Mouse (Mus musculus) lung, embryonic 16.5 days (tissue): Measurements from ENCODE around the gene Usp19. TPM values are rescaled to one million over a fixed set of nuclear protein-coding genes. Genes with fewer than 3 reads are reported as not detected.

Source experiments
- ATAC-seq: fragments of 200-750 bp; cut with Nextera tagmentation; 2 replicates; pipeline ENCODE4 v1.8.0; 2017; ENCODE audit warnings: low read depth, mild to moderate bottlenecking, moderate library complexity
- H3K27ac ChIP-seq: fragments of 300-500 bp; sonication (generic); 2 replicates; pipeline ENCODE4 v1.5.1; 2014; ENCODE audit warnings: mild to moderate bottlenecking, control low read depth, low read length
- H3K27me3 ChIP-seq: fragments of 300-500 bp; sonication (generic); 2 replicates; pipeline ENCODE4 v1.6.1; 2014; ENCODE audit warnings: low read depth, low read length, mixed read lengths; ENCODE audit not compliant: control insufficient read depth, insufficient read depth
- H3K36me3 ChIP-seq: fragments of 300-500 bp; sonication (generic); 2 replicates; pipeline ENCODE4 v1.6.1; 2014; ENCODE audit warnings: low read length; ENCODE audit not compliant: control insufficient read depth, insufficient read depth
- H3K4me1 ChIP-seq: fragments of 300-500 bp; sonication (generic); replicated peaks from 2 replicates; pipeline ENCODE4 v1.6.1; 2014; ENCODE audit warnings: low read length, mixed read lengths; ENCODE audit not compliant: control insufficient read depth, insufficient read depth
- H3K4me2 ChIP-seq: fragments of 300-500 bp; sonication (generic); 2 replicates; pipeline ENCODE4 v1.6.1; 2014; ENCODE audit warnings: low read depth, low read length, control low read depth
- H3K4me3 ChIP-seq: fragments of 300-500 bp; sonication (generic); 2 replicates; pipeline ENCODE4 v1.5.1; 2014; ENCODE audit warnings: mild to moderate bottlenecking, low read length, control low read depth
- H3K9ac ChIP-seq: fragments of 300-500 bp; sonication (generic); 2 replicates; pipeline ENCODE4 v1.6.1; 2014; ENCODE audit warnings: low read length, control low read depth
- H3K9me3 ChIP-seq: fragments of 300-500 bp; sonication (generic); 2 replicates; pipeline ENCODE4 v1.6.1; 2016; ENCODE audit warnings: low read length; ENCODE audit not compliant: control insufficient read depth
- WGBS: fragments of 180-500 bp; shearing (Covaris S2); extraction: QIAGEN DNeasy Blood & Tissue Kit; methylation state at CpG from one replicate; pipeline ENCODE4 v1.1.7; 2014; 5-methylcytosine and 5-hydroxymethylcytosine counted together
- polyA plus RNA-seq: library from polyadenylated mRNA; unstranded; fragments of >200 nt; fragmentation: Nextera tagmentation; extraction: Ambion mirVana; gene quantifications from 2 replicates; pipeline ENCODE4 v1.2.1, GENCODE M21; 2015

Gene Usp19
- polyA plus RNA-seq, 1 experiment from 2014 or later, result 59.1 TPM

GRCm38 (mm10) chr9:108452911-108453310 lies 37.5 kb upstream of the Usp19 start:
- H3K4me3 ChIP-seq, result peak overlapping the region; percentile 63
- H3K36me3 ChIP-seq, result peaks cover 4% of the 10 kb centered on the region
- peak; percentile 9; the same call in 1 of the 2 replicates for ATAC-seq
- no peaks in the 10 kb centered on the region for H3K9me3 ChIP-seq
- H3K27me3 ChIP-seq, result no peaks in the 10 kb centered on the region
- H3K4me1 ChIP-seq, result peaks cover 28% of the 10 kb centered on the region
- WGBS, result 38% methylated on average over 6 of the region's 6 CpGs
- peak overlapping the region; percentile 77; the same call in 1 of the 2 replicates for H3K27ac ChIP-seq
- peak overlapping the region; percentile 88 for H3K4me2 ChIP-seq
- H3K9ac ChIP-seq, result peak overlapping the region; percentile 77

- no peaks in the 10 kb centered on the region for H3K27me3 ChIP-seq
- no peak for ATAC-seq
- no peaks in the 10 kb centered on the region for H3K9me3 ChIP-seq
- H3K27ac ChIP-seq, result 0 out of 2 replicates have a peak overlapping the region, but pooled peaks have one; percentile 10
- H3K4me3 ChIP-seq, result no peak overlapping the region; the same call in 1 of the 2 replicates
- peaks cover 1% of the 10 kb centered on the region for H3K36me3 ChIP-seq
- H3K9ac ChIP-seq, result no peak overlapping the region; the same call in 1 of the 2 replicates
- peak overlapping the region; percentile 88 for H3K4me2 ChIP-seq
- peaks cover 28% of the 10 kb centered on the region for H3K4me1 ChIP-seq
- WGBS, result 68% methylated on average over 4 of the region's 4 CpGs
These were observed 36.9 kb upstream of the Usp19 start for GRCm38 (mm10) chr9:108453458-108453857.

- H3K36me3 ChIP-seq, result peaks cover 2% of the 10 kb centered on the region; the same call in 1 of the 2 replicates
- ATAC-seq, result no peak
- 83% methylated on average over 6 of the region's 6 CpGs for WGBS
These were observed 36.0 kb upstream of the Usp19 start for GRCm38 (mm10) chr9:108454429-108454828.

GRCm38 (mm10) chr9:108455747-108456571 lies 34.4 kb upstream of the Usp19 start:
- 63% methylated on average over 12 of the region's 12 CpGs for WGBS
- H3K4me3 ChIP-seq, result no peak overlapping the region
- no peak overlapping the region for H3K27ac ChIP-seq
- no peak overlapping the region for H3K4me2 ChIP-seq
- H3K9ac ChIP-seq, result no peak overlapping the region
- H3K27me3 ChIP-seq, result no peaks in the 10 kb centered on the region
- H3K4me1 ChIP-seq, result peaks cover 17% of the 10 kb centered on the region
- ATAC-seq, result no peak
- H3K9me3 ChIP-seq, result no peaks in the 10 kb centered on the region
- H3K36me3 ChIP-seq, result peaks cover 2% of the 10 kb centered on the region; the same call in 1 of the 2 replicates

More at GRCm38 (mm10) chr9:108454429-108454828, 36.0 kb upstream of the Usp19 start:
- Histone ChIP-seq H3K4me1 (peaks cover 27% of the 10 kb centered on the region), H3K27me3 (no peaks in the 10 kb centered on the region), H3K4me3 (no peak overlapping the region), H3K9me3 (no peaks in the 10 kb centered on the region), H3K9ac (no peak overlapping the region), H3K4me2 (no peak overlapping the region), H3K27ac (no peak overlapping the region)

- no peak overlapping the region for H3K9ac ChIP-seq
- ATAC-seq, result no peak
- 84% methylated on average over 10 of the region's 10 CpGs for WGBS
- no peaks in the 10 kb centered on the region for H3K9me3 ChIP-seq
- H3K4me2 ChIP-seq, result no peak overlapping the region
- H3K4me3 ChIP-seq, result no peak overlapping the region
- peaks cover 2% of the 10 kb centered on the region; the same call in 1 of the 2 replicates for H3K36me3 ChIP-seq
- H3K4me1 ChIP-seq, result peaks cover 20% of the 10 kb centered on the region
- H3K27me3 ChIP-seq, result no peaks in the 10 kb centered on the region
- H3K27ac ChIP-seq, result no peak overlapping the region
These were observed 33.4 kb upstream of the Usp19 start for GRCm38 (mm10) chr9:108456953-108457352.

GRCm38 (mm10) chr9:108459939-108460318 lies 30.5 kb upstream of the Usp19 start:
- peaks cover 14% of the 10 kb centered on the region for H3K36me3 ChIP-seq
- peak overlapping the region; percentile 87 for H3K9ac ChIP-seq
- peak overlapping the region; percentile 71 for H3K4me3 ChIP-seq
- H3K4me2 ChIP-seq, result peak overlapping the region; percentile 84
- no peak for ATAC-seq
- no peaks in the 10 kb centered on the region for H3K9me3 ChIP-seq
- H3K27me3 ChIP-seq, result no peaks in the 10 kb centered on the region
- 68% methylated on average over 1 of the region's 1 CpGs for WGBS
- H3K4me1 ChIP-seq, result peaks cover 25% of the 10 kb centered on the region
- H3K27ac ChIP-seq, result peak overlapping the region; percentile 97

GRCm38 (mm10) chr9:108460319-108461178 lies 29.9 kb upstream of the Usp19 start, which contains the start of gene Ccdc71:
TSS of gene Ccdc71 (plus strand) at chr9:108460527.
- peak within 1 kb of the TSS; percentile 97 for H3K27ac ChIP-seq
- H3K4me1 ChIP-seq, result peaks cover 25% of the 10 kb centered on the region
- H3K27me3 ChIP-seq, result no peaks in the 10 kb centered on the region
- peak; percentile 82 for ATAC-seq
- peak within 1 kb of the TSS; percentile 84 for H3K4me2 ChIP-seq
- H3K9ac ChIP-seq, result peak within 1 kb of the TSS; percentile 87
- H3K9me3 ChIP-seq, result no peaks in the 10 kb centered on the region
- WGBS, result under 1% methylated on average over 51 of the region's 52 CpGs
- H3K4me3 ChIP-seq, result peak within 1 kb of the TSS; percentile 71
- H3K36me3 ChIP-seq, result peaks cover 18% of the 10 kb centered on the region

- Histone ChIP-seq H3K27ac (peak within 1 kb of the TSS; percentile 97), H3K27me3 (no peaks in the 10 kb centered on the region), H3K4me1 (peaks cover 25% of the 10 kb centered on the region), H3K9ac (peak within 1 kb of the TSS; percentile 87), H3K4me3 (peak within 1 kb of the TSS; percentile 71), H3K9me3 (no peaks in the 10 kb centered on the region), H3K36me3 (peaks cover 20% of the 10 kb centered on the region), H3K4me2 (peak within 1 kb of the TSS; percentile 84)
- WGBS, result 18% methylated on average over 11 of the region's 11 CpGs
- peak; percentile 19 for ATAC-seq
These were observed 29.2 kb upstream of the Usp19 start, which contains the start of gene Klhdc8b for GRCm38 (mm10) chr9:108461181-108461631. TSS of gene Klhdc8b (minus strand) at chr9:108461581.
